Mouse (Mus musculus) cerebellum, adult 2 months (tissue): ENCODE results near the gene Ccdc152. TPM values are rescaled to one million over a fixed set of nuclear protein-coding genes. Genes with fewer than 3 reads are reported as not detected.

ENCODE experiments used
- DNase-seq, 2 experiments: peaks; one replicate each; pipeline ENCODE4 v3.0.0; 2021
- H3K27ac ChIP-seq: fragments of 200-500 bp; 2 replicates; pipeline ENCODE4 v1.5.1; 2012; ENCODE audit warnings: low read length, control low read depth, inconsistent platforms; ENCODE audit not compliant: insufficient read depth
- H3K27me3 ChIP-seq: fragments of 200-500 bp; 2 replicates; pipeline ENCODE4 v1.6.1; 2012; ENCODE audit warnings: inconsistent platforms, mild to moderate bottlenecking, low read length, moderate library complexity; ENCODE audit not compliant: control insufficient read depth, insufficient read depth
- H3K4me1 ChIP-seq: fragments of 200-500 bp; 2 replicates; pipeline ENCODE4 v1.6.1; 2011; ENCODE audit warnings: low read length; ENCODE audit not compliant: control insufficient read depth, insufficient read depth
- H3K4me3 ChIP-seq: fragments of 200-500 bp; replicated peaks from 2 replicates; pipeline ENCODE3; 2011; ENCODE audit warnings: mild to moderate bottlenecking, low read depth, low read length, control low read depth; ENCODE audit not compliant: insufficient read depth
- CTCF ChIP-seq: fragments of 200-500 bp; IDR thresholded peaks from 2 replicates; pipeline ENCODE4 v1.5.1; 2011; ENCODE audit warnings: low read depth, mild to moderate bottlenecking, control low read depth, low read length, moderate library complexity, borderline replicate concordance; ENCODE audit not compliant: insufficient read depth
- POLR2A ChIP-seq: fragments of 200-500 bp; IDR thresholded peaks from 2 replicates; pipeline ENCODE4 v1.6.1; 2011; ENCODE audit warnings: low read length, control low read depth, borderline replicate concordance; ENCODE audit not compliant: insufficient read depth
- WGBS: fragments of 180-500 bp; shearing (Covaris S2); methylation state at CpG from one replicate; pipeline ENCODE4 v1.1.7; 2018; 5-methylcytosine and 5-hydroxymethylcytosine counted together
- polyA plus RNA-seq: library from polyadenylated mRNA; depleted of rRNA; stranded (reverse); fragments of >200 nt; gene quantifications from 2 replicates; pipeline ENCODE4 v1.2.3, GENCODE M21; 2012

The Ccdc152 gene
- polyA plus RNA-seq, 1 experiment, result 1.3 TPM

- Histone ChIP-seq H3K27ac (no peak overlapping the region), H3K4me1 (no peaks in the 10 kb centered on the region), H3K4me3 (no peak overlapping the region), H3K27me3 (no peaks in the 10 kb centered on the region)
- 90% methylated on average over 3 of the region's 3 CpGs for WGBS
- DNase-seq, result no peak
- no peak for TF ChIP-seq POLR2A
- no peak for TF ChIP-seq CTCF
Observed at GRCm38 (mm10) chr15:3290435-3290834, 12.9 kb downstream of the Ccdc152 start.

GRCm38 (mm10) chr15:3286032-3286431 is 17.3 kb downstream of the Ccdc152 start:
- no peak overlapping the region for H3K27ac ChIP-seq
- H3K4me1 ChIP-seq, result no peaks in the 10 kb centered on the region
- no peak overlapping the region for H3K4me3 ChIP-seq
- no peaks in the 10 kb centered on the region for H3K27me3 ChIP-seq
- no peak for DNase-seq
- TF ChIP-seq CTCF (no peak), POLR2A (no peak)

GRCm38 (mm10) chr15:3281737-3282136 is 21.6 kb downstream of the Ccdc152 start:
- no peaks in the 10 kb centered on the region for H3K27me3 ChIP-seq
- no peak overlapping the region for H3K4me3 ChIP-seq
- TF ChIP-seq CTCF (no peak), POLR2A (no peak)
- DNase-seq, result no peak
- WGBS, result 80% methylated on average over 1 of the region's 1 CpGs
- H3K4me1 ChIP-seq, result no peaks in the 10 kb centered on the region
- no peak overlapping the region for H3K27ac ChIP-seq

GRCm38 (mm10) chr15:3281216-3281615 is 22.1 kb downstream of the Ccdc152 start:
- H3K27ac ChIP-seq, result no peak overlapping the region
- TF ChIP-seq CTCF (no peak), POLR2A (no peak)
- H3K4me1 ChIP-seq, result no peaks in the 10 kb centered on the region
- H3K4me3 ChIP-seq, result no peak overlapping the region
- no peaks in the 10 kb centered on the region for H3K27me3 ChIP-seq
- DNase-seq, result no peak

GRCm38 (mm10) chr15:3279242-3279641 is 24.1 kb downstream of the Ccdc152 start:
- 65% methylated on average over 7 of the region's 7 CpGs for WGBS
- H3K27me3 ChIP-seq, result no peaks in the 10 kb centered on the region
- H3K4me3 ChIP-seq, result no peak overlapping the region
- H3K4me1 ChIP-seq, result no peaks in the 10 kb centered on the region
- no peak for DNase-seq
- TF ChIP-seq POLR2A (no peak), CTCF (no peak)
- H3K27ac ChIP-seq, result no peak overlapping the region

- TF ChIP-seq CTCF (no peak), POLR2A (no peak)
Observed at GRCm38 (mm10) chr15:3277391-3277790, 25.9 kb downstream of the Ccdc152 start.

GRCm38 (mm10) chr15:3273191-3273590 is 30.1 kb downstream of the Ccdc152 start:
- H3K27ac ChIP-seq, result no peak overlapping the region
- no peak overlapping the region for H3K4me3 ChIP-seq
- no peak for DNase-seq
- WGBS, result 79% methylated on average over 1 of the region's 1 CpGs
- no peaks in the 10 kb centered on the region for H3K27me3 ChIP-seq
- no peaks in the 10 kb centered on the region for H3K4me1 ChIP-seq
- TF ChIP-seq CTCF, result no peak

More at GRCm38 (mm10) chr15:3277391-3277790, 25.9 kb downstream of the Ccdc152 start:
- H3K27me3 ChIP-seq, result no peaks in the 10 kb centered on the region
- H3K4me3 ChIP-seq, result no peak overlapping the region
- DNase-seq, result no peak
- 97% methylated on average over 2 of the region's 2 CpGs for WGBS
- H3K4me1 ChIP-seq, result no peaks in the 10 kb centered on the region
- no peak overlapping the region for H3K27ac ChIP-seq

GRCm38 (mm10) chr15:3271216-3271615 is 32.1 kb downstream of the Ccdc152 start:
- TF ChIP-seq POLR2A, result no peak
- TF ChIP-seq CTCF, result no peak
- H3K4me3 ChIP-seq, result peak overlapping the region; percentile 44

More at GRCm38 (mm10) chr15:3271216-3271615, 32.1 kb downstream of the Ccdc152 start:
- DNase-seq, result no peak
- Histone ChIP-seq H3K27me3 (no peaks in the 10 kb centered on the region), H3K27ac (peak overlapping the region; percentile 59; the same call in 1 of the 2 replicates), H3K4me1 (no peaks in the 10 kb centered on the region)
- 16% methylated on average over 6 of the region's 6 CpGs for WGBS
